Mouse (Mus musculus) heart, adult 2 months (tissue): ENCODE measurements around the gene Tle2.

Experiments used
- CTCF ChIP-seq: fragments of 200-600 bp; IDR thresholded peaks from 2 replicates; pipeline ENCODE4 v1.8.1; 2022; ENCODE audit warnings: antibody characterized with exemption, mild to moderate bottlenecking, moderate library complexity
- EP300 ChIP-seq: fragments of 200-500 bp; IDR thresholded peaks from 2 replicates; pipeline ENCODE4 v1.6.1; 2011; ENCODE audit warnings: low read depth, low read length, control low read depth; ENCODE audit not compliant: insufficient read depth
- POLR2A ChIP-seq: fragments of 200-500 bp; IDR thresholded peaks from 2 replicates; pipeline ENCODE4 v1.6.1; 2011; ENCODE audit warnings: mild to moderate bottlenecking, low read depth, low read length, control low read depth; ENCODE audit not compliant: insufficient read depth

- TF ChIP-seq CTCF, result peak; percentile 87
- TF ChIP-seq POLR2A, result no peak
- no peak for TF ChIP-seq EP300
These were observed 24.1 kb upstream of the Tle2 start for GRCm38 (mm10) chr10:81550257-81550656.
